Mouse (Mus musculus) limb, embryonic 10.5 days (tissue): ENCODE data around the gene Med9. TPM values are rescaled to one million over a fixed set of nuclear protein-coding genes. Genes with fewer than 3 reads are reported as not detected.
A peak's percentile ranks its signal among the peaks of the same experiment; 100 is the strongest.

Experiments
- DNase-seq: peaks from one replicate; pipeline ENCODE4 v3.0.0-alpha.2; 2017; ENCODE audit warnings: low spot score
- H3K27ac ChIP-seq: fragments of 300-500 bp; sonication (generic); 2 replicates; pipeline ENCODE4 v1.5.1; 2016; ENCODE audit warnings: mild to moderate bottlenecking
- H3K27me3 ChIP-seq: fragments of 300-500 bp; sonication (generic); 2 replicates; pipeline ENCODE4 v1.6.1; 2016; ENCODE audit warnings: low read depth, mild to moderate bottlenecking; ENCODE audit not compliant: poor library complexity, severe bottlenecking
- H3K36me3 ChIP-seq: fragments of 300-500 bp; sonication (generic); 2 replicates; pipeline ENCODE4 v1.6.1; 2016; ENCODE audit warnings: mild to moderate bottlenecking, moderate library complexity
- H3K4me1 ChIP-seq: fragments of 300-500 bp; sonication (generic); 2 replicates; pipeline ENCODE4 v1.6.1; 2016
- H3K4me3 ChIP-seq: fragments of 300-500 bp; sonication (generic); 2 replicates; pipeline ENCODE4 v1.5.1; 2016; ENCODE audit warnings: mild to moderate bottlenecking, moderate library complexity
- H3K9me3 ChIP-seq: fragments of 300-500 bp; sonication (generic); replicated peaks from 2 replicates; pipeline ENCODE4 v1.6.1; 2016; ENCODE audit warnings: mild to moderate bottlenecking
- WGBS: fragments of 180-500 bp; shearing (Covaris S2); methylation state at CpG from one replicate; pipeline ENCODE4 v1.1.7; 2016; 5-methylcytosine and 5-hydroxymethylcytosine counted together
- polyA plus RNA-seq: library from polyadenylated mRNA; unstranded; fragments of >200 nt; fragmentation: Nextera tagmentation; extraction: Ambion mirVana; gene quantifications from 2 replicates; pipeline ENCODE4 v1.2.1, GENCODE M21; 2016

Med9 gene
- polyA plus RNA-seq, 1 experiment from 2014 or later = 50.1 TPM

DNA sequence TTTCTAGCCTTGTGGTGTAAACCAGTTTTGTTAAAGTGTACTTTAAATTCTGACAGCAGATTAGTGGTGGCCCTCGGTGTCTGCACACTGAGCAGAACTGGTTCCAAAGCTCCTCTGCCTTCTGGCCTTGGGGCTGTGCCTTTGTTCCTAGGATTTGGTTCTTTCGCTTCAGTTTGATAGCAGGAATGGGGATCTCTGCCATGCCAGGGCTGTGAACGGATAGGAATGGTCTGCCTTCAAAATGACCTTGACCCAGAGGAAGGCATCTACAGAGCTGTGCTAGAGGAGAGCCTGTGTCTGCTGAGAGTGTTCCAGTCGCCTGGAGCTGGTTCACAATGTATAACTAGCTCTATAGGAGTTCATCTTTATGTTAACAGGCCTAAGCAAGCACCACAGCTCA is 11.4 kb downstream of the Med9 start:
- no peak overlapping the region for H3K4me3 ChIP-seq
- WGBS = 87% methylated on average over 4 of the region's 4 CpGs

DNA sequence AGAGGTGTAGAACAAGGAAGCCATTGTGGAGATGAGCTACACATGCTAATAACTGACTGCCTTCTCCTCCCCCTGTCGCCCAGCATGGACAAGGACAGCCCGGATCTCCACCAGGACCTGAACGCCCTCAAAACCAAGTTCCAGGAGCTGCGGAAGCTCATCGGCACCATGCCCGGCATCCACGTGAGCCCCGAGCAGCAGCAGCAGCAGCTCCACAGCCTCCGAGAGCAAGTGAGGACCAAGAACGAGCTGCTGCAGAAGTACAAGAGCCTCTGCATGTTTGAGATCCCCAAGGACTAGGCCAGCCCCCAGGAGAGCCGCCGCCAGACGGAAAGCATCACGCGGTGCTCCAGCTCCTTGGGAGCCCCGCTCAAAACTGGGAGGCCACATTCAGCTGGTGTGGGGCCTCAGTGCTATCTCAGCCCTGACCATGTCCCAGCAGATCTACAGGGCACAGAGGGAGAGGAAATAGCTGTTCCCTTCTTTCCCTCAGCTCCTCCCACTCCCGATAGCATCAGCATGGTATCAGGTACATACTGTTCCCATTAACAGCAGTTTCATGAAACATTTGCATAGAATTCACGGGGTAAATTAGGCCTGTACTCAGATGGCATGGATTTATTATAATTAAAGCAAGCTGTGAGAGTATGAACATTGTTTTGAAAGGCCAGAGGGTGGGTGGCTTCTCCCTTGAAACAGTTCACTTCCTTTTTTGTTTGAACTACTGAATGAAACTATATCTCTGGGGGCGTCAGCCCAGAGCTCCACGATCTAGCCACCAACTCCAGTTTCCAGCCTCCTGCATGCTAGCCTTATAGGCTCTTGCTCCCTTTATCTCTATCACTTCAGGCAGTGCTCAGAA is 12.7 kb downstream of the Med9 start:
- peaks cover 46% of the 10 kb centered on the region for H3K36me3 ChIP-seq
- DNase-seq = no peak
- H3K4me3 ChIP-seq = no peak overlapping the region
- H3K27ac ChIP-seq = peak overlapping the region; percentile 50; the same call in 1 of the 2 replicates
- H3K4me1 ChIP-seq = peaks cover 42% of the 10 kb centered on the region
- 84% methylated on average over 20 of the region's 20 CpGs for WGBS
- no peaks in the 10 kb centered on the region for H3K9me3 ChIP-seq
- H3K27me3 ChIP-seq = peaks cover 35% of the 10 kb centered on the region

More for the DNA sequence above, 11.4 kb downstream of the Med9 start:
- Histone ChIP-seq H3K27me3 (peaks cover 32% of the 10 kb centered on the region), H3K9me3 (no peaks in the 10 kb centered on the region), H3K36me3 (peaks cover 51% of the 10 kb centered on the region), H3K27ac (no peak overlapping the region), H3K4me1 (peaks cover 30% of the 10 kb centered on the region)
- no peak for DNase-seq

DNA sequence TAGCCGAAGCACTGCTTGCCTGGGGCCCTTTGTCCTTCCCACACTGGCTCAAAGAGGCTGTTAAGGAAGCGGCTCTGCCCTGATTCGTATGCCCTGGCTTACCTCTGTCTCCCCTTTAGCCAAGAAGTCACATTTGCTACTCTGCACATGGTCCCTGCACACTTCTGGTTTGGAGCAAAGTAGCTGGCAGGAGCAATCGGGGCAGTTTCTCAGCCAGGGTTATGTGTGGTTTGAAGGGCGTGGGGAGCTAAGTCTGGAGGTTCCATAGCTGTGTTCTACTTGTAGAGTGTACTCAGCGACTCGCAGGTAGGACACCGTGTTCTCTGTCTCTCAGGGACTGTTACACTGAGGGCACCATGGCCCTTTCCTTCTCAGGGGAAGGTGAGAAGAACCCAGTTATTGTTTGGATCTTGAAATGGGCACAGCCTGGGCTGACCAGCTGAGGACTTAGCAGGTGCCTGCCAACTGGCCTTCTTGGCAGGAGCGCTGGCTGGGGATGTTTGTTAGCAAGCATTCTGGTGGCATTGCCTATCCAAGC is 13.4 kb downstream of the Med9 start:
- DNase-seq = no peak
- WGBS = 90% methylated on average over 9 of the region's 9 CpGs
- H3K27ac ChIP-seq = 0 out of 2 replicates have a peak overlapping the region, but pooled peaks have one; percentile 50
- no peak overlapping the region for H3K4me3 ChIP-seq
- peaks cover 42% of the 10 kb centered on the region for H3K36me3 ChIP-seq
- peaks cover 41% of the 10 kb centered on the region for H3K27me3 ChIP-seq
- H3K9me3 ChIP-seq = no peaks in the 10 kb centered on the region
- peaks cover 49% of the 10 kb centered on the region for H3K4me1 ChIP-seq

DNA sequence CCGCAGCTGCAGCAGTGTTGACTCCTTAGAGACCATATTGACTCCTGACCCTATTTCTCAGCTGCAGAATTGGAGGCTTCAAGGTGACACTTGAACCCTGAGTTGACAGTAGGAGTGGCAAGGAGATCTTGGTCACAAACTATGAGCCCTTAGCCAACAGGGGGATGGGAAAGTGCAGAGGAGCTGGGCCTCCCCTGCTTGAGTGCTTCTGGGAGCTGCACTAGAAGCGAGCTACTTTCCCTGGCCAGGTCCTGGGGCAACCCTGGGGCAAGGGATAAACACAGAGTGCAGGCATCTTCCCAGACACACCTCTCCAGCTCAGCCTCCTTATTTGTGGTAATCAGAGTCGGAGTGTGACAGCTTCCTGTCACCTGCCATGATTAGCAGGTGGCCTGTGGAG is 14.6 kb downstream of the Med9 start:
- DNase-seq = no peak
- Histone ChIP-seq H3K36me3 (peaks cover 32% of the 10 kb centered on the region), H3K27ac (no peak overlapping the region), H3K9me3 (no peaks in the 10 kb centered on the region), H3K4me1 (peaks cover 46% of the 10 kb centered on the region), H3K4me3 (no peak overlapping the region), H3K27me3 (peaks cover 43% of the 10 kb centered on the region)
- 75% methylated on average over 3 of the region's 3 CpGs for WGBS

DNA sequence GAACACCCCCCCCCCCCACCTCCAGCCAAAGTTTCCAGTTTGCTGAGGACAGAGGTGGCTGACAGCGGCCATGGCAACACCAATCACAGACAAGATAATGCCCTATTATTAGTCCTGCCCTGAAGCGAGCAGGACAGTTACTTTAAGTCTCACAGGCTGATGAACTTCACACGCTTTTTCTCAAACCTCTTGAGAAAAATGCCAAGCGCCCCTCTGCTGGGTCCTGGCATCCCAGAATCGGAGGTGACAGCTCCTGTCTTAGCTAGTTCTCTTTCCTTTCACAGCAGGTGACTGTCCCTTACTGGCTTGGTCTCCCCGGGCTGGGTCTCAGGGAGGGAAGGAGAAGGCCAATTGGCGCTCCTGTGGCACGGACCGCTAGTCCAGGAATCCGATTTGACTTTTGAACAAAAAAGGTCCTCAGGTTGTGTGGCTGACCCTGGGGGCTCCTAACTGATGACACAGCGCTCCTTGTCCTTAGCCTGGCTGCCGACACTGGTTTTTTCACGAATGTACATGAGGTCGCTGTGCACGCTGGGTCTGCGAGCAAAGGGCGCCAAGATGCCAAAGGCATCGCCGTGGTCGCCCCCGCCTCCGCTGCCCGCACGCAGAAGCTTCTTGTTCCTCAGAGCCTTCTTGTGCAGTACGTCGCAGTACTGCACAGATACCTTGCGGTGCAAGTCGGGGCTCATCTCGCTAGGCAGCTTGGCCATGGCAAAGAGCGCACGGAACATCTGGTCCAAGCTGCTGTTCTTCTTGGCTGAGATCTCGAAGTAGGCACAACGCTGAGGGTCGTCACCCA is 15.6 kb downstream of the Med9 start:
- Histone ChIP-seq H3K4me1 (peaks cover 47% of the 10 kb centered on the region), H3K27ac (peak overlapping the region; percentile 74; the same call in 1 of the 2 replicates), H3K36me3 (peaks cover 32% of the 10 kb centered on the region), H3K4me3 (peak overlapping the region; percentile 60), H3K9me3 (no peaks in the 10 kb centered on the region), H3K27me3 (peaks cover 43% of the 10 kb centered on the region)
- DNase-seq = peak; percentile 50
- 9% methylated on average over 34 of the region's 34 CpGs for WGBS

DNA sequence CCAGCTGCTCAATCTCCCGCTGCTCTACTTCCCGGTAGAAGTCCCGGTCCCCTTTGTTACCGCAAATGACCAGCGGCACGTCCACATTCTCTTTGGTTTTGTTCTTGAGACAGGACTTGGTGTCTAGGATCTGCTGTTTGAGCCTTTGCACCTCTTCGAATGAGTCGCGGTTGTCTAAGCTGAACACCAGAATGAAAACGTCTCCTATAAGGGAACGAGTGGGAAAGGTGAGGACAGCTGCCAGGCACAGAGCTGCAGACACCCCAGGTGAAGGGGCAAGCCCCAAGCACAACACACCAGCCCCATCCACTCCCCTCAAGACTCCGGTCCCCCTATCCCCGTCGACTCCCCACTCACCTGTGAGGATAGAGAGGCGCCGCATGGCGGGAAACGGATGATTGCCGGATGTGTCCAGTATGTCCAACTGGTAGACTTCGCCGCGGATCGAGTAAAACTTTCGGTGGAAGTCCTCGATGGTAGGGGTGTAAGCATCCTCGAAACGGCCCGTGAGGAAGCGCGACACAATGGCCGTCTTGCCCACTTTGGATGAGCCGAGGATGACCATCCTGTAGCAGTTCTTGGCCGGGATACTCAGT is 16.3 kb downstream of the Med9 start:
- H3K36me3 ChIP-seq = peaks cover 32% of the 10 kb centered on the region
- peak; percentile 69 for DNase-seq
- 4% methylated on average over 33 of the region's 33 CpGs for WGBS
- no peaks in the 10 kb centered on the region for H3K9me3 ChIP-seq
- H3K4me3 ChIP-seq = peak overlapping the region; percentile 60
- H3K4me1 ChIP-seq = peaks cover 54% of the 10 kb centered on the region
- H3K27ac ChIP-seq = peak overlapping the region; percentile 74
- H3K27me3 ChIP-seq = peaks cover 43% of the 10 kb centered on the region

DNA sequence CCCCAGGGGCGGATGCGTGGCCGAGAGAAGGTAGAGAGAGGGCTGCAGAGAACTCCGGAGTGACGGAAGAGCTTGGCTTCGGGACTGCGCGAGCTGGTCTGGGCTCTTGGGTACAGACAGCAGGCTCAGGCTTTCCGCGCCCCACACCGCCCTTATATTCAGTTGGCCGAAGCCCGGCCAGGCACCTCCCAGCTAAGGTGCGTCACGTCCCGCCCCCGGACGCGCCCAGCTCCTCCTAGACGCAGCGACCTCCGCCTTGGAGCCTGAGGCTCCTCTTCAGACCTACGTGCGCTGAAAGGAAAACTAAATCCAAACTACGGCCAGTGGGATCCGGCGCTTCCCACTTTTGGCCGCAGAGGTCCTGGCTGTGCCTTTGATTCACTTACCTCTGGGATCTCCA is 16.8 kb downstream of the Med9 start, which contains the start of gene Rasd1:
Gene Rasd1, minus strand, starts transcription at position 127 of the 400 bp plus-strand sequence.
- Histone ChIP-seq H3K27me3 (peaks cover 43% of the 10 kb centered on the region), H3K9me3 (no peaks in the 10 kb centered on the region), H3K27ac (peak within 1 kb of the TSS; percentile 74), H3K4me1 (peaks cover 58% of the 10 kb centered on the region), H3K36me3 (peaks cover 29% of the 10 kb centered on the region), H3K4me3 (peak within 1 kb of the TSS; percentile 60)
- under 1% methylated on average over 28 of the region's 28 CpGs for WGBS
- peak; percentile 83 for DNase-seq

DNA sequence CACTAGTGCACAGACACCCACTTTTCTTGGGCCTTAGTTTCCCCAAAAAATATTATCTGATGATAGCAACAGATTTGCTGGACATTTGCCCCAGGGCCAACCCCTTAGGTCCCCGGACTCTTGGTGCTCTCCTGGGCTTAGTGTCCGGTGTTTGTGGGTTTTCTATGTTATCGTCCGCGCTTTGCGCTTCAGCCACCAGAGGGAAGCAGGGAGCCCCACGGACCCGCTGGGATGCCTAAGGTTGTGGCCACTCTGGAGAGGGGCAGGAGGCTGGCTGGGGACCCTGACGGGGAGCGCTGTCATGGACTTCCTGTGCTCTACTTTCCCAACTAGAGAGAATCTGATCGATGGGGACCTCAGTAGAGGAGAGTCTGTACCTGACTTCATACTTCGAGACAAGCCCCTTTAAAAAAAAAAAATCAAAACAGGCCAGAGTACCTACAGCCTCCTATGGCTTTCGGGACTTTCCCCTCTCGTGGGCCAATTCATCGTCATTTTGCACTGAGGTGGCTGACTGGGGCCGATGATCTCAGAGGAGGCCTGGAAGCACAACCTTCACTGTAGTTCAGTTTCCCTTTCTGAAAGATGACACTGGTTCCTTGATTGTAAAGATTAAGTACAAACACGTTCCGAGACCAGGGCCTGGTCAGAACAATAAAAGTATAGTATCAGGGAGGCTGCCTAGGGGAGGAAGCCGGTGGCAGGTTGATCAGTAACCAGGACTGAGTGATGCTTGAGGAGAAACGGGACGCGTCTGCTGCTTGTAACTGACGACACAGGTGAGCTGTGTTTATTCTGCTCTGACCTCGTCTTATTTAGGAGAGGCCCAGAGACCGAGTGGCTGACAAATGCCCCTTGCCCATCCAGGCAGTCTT is 17.5 kb downstream of the Med9 start:
- peaks cover 25% of the 10 kb centered on the region for H3K36me3 ChIP-seq
- DNase-seq = peak; percentile 86
- H3K9me3 ChIP-seq = no peaks in the 10 kb centered on the region
- H3K4me3 ChIP-seq = peak overlapping the region; percentile 60
- peak overlapping the region; percentile 74; the same call in 1 of the 2 replicates for H3K27ac ChIP-seq
- H3K4me1 ChIP-seq = peaks cover 56% of the 10 kb centered on the region
- WGBS = 34% methylated on average over 25 of the region's 25 CpGs
- H3K27me3 ChIP-seq = peaks cover 43% of the 10 kb centered on the region

DNA sequence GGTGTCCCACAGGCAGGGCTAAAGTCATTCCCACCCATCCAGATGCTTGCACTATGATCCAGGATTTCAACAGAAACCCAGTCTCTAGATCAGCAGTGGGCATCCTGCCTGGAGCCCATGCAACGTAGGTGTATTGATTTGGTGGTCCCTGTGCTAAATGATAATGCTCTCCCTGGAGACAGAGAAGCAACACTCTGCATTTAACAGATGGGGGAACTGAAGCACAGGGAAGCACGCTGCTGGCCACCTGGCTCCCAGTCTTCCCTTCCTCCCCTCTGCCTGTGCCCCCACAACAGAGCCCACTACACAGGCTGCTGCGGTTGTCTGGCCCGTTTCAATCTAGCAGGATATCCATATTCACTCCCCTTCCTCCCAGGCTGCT is 18.1 kb downstream of the Med9 start:
- Histone ChIP-seq H3K36me3 (peaks cover 19% of the 10 kb centered on the region), H3K4me3 (no peak overlapping the region), H3K9me3 (no peaks in the 10 kb centered on the region), H3K27me3 (peaks cover 43% of the 10 kb centered on the region), H3K4me1 (peaks cover 54% of the 10 kb centered on the region), H3K27ac (no peak overlapping the region)
- WGBS = 82% methylated on average over 4 of the region's 4 CpGs
- no peak for DNase-seq

DNA sequence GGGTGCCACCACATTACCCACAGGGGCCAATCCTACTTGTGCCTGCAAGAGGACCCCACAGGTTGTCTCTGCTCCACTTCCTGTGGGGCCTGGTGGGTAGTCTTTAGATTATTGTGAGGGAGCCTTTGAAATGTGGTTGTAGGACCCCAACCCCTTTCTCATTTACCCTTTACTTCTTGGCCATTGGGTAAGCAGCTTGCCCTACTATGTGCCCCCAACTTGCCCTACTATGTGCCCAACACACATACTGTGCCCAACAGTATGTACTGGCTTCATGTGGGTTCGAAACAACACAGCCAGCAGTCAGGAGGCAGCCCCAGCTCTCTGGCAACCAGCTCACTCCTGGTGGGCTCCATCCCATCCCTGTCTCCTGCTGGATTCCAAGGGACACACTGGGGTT is 19.8 kb downstream of the Med9 start:
- Histone ChIP-seq H3K27me3 (peaks cover 28% of the 10 kb centered on the region), H3K27ac (no peak overlapping the region), H3K4me3 (no peak overlapping the region), H3K9me3 (no peaks in the 10 kb centered on the region), H3K4me1 (peaks cover 56% of the 10 kb centered on the region), H3K36me3 (peaks cover 2% of the 10 kb centered on the region; the same call in 1 of the 2 replicates)
- no peak for DNase-seq
- WGBS = 90% methylated on average over 1 of the region's 1 CpGs

DNA sequence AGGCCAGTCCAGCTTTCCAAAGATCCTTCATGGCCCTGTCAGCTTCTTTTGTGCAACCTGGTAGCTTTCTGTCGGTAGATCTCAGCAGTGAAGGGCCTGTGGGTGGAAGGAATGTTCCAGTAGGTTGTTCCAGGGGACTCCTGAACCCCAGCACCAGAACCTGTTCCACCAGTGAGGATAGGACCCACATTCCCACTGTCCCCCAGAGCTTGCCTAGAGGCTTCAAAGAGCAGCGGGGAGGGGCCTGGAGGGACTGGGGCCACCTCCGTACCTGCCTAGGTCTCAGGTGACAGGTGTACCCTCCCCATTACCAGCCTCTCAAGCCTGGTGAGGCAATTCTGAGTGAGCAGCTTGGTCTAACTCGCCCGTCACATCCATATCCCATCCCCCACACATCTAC is 22.8 kb downstream of the Med9 start:
- peaks cover 43% of the 10 kb centered on the region for H3K4me1 ChIP-seq
- no peaks in the 10 kb centered on the region for H3K36me3 ChIP-seq
- H3K27ac ChIP-seq = peak overlapping the region; percentile 30; the same call in 1 of the 2 replicates
- H3K9me3 ChIP-seq = no peaks in the 10 kb centered on the region
- H3K4me3 ChIP-seq = no peak overlapping the region
- 89% methylated on average over 5 of the region's 5 CpGs for WGBS
- peaks cover 8% of the 10 kb centered on the region; the same call in 1 of the 2 replicates for H3K27me3 ChIP-seq
- DNase-seq = no peak

DNA sequence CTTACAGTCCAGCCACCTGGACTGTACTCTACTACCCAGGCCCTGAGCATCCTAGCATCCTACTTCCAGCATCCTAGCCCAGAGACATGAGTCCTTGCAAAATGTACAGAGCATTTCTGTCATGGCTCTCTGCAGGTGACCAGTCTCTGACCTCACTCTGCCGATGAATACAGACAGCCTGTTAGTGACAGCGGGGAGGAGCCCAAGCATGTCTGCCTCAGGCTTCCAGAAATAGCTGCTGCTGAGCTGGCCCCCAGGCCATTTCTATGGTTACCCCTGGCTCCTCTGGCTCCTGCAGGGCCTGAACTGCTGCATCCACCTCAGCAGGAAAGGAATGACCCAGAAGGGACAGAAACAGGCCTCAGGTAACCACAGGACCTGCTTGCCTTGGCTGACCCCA is 23.7 kb downstream of the Med9 start:
- no peak for DNase-seq
- Histone ChIP-seq H3K4me3 (no peak overlapping the region), H3K9me3 (no peaks in the 10 kb centered on the region), H3K27me3 (no peaks in the 10 kb centered on the region), H3K36me3 (no peaks in the 10 kb centered on the region), H3K4me1 (peaks cover 34% of the 10 kb centered on the region), H3K27ac (no peak overlapping the region)
- 84% methylated on average over 2 of the region's 2 CpGs for WGBS
